Mouse (Mus musculus) hindbrain, embryonic 12.5 days (tissue): ENCODE results near the gene Ppcs. TPM values are rescaled to one million over a fixed set of nuclear protein-coding genes. Genes with fewer than 3 reads are reported as not detected.

ENCODE experiments used
- ATAC-seq: fragments of 200-750 bp; cut with Nextera tagmentation; 2 replicates; pipeline ENCODE4 v1.8.0; 2017; ENCODE audit warnings: moderate TSS enrichment; ENCODE audit not compliant: low FRiP score
- H3K27ac ChIP-seq: fragments of 300-500 bp; sonication (generic); 2 replicates; pipeline ENCODE4 v1.5.1; 2016; ENCODE audit warnings: mild to moderate bottlenecking
- H3K27me3 ChIP-seq: fragments of 300-500 bp; sonication (generic); 2 replicates; pipeline ENCODE4 v1.6.1; 2016; ENCODE audit warnings: mild to moderate bottlenecking
- H3K36me3 ChIP-seq: fragments of 300-500 bp; sonication (generic); 2 replicates; pipeline ENCODE4 v1.6.1; 2016; ENCODE audit warnings: mild to moderate bottlenecking
- H3K4me1 ChIP-seq: fragments of 300-500 bp; sonication (generic); 2 replicates; pipeline ENCODE4 v1.6.1; 2016
- H3K4me2 ChIP-seq: fragments of 300-500 bp; sonication (generic); replicated peaks from 2 replicates; pipeline ENCODE4 v1.6.1; 2016; ENCODE audit warnings: mild to moderate bottlenecking
- H3K4me3 ChIP-seq: fragments of 300-500 bp; sonication (generic); 2 replicates; pipeline ENCODE4 v1.5.1; 2016; ENCODE audit warnings: mild to moderate bottlenecking
- H3K9ac ChIP-seq: fragments of 300-500 bp; sonication (generic); 2 replicates; pipeline ENCODE4 v1.6.1; 2016; ENCODE audit warnings: mild to moderate bottlenecking, moderate library complexity
- H3K9me3 ChIP-seq: fragments of 300-500 bp; sonication (generic); replicated peaks from 2 replicates; pipeline ENCODE4 v1.6.1; 2016; ENCODE audit warnings: mild to moderate bottlenecking
- WGBS: fragments of 180-500 bp; shearing (Covaris S2); methylation state at CpG from one replicate; pipeline ENCODE4 v1.1.7; 2016; 5-methylcytosine and 5-hydroxymethylcytosine counted together
- polyA plus RNA-seq: library from polyadenylated mRNA; unstranded; fragments of >200 nt; fragmentation: Nextera tagmentation; extraction: Ambion mirVana; gene quantifications from 2 replicates; pipeline ENCODE4 v1.2.1, GENCODE M21; 2016

The Ppcs gene
- polyA plus RNA-seq, 1 experiment from 2014 or later = 24.5 TPM

GRCm38 (mm10) chr4:119415072-119415753 lies 7.0 kb downstream of the Ppcs start, which contains the start of gene Ccdc30:
Gene Ccdc30, minus strand, starts transcription at chr4:119415521.
- H3K4me2 ChIP-seq = peak within 1 kb of the TSS; percentile 84
- peaks cover 13% of the 10 kb centered on the region; the same call in 1 of the 2 replicates for H3K4me1 ChIP-seq
- H3K27ac ChIP-seq = peak within 1 kb of the TSS; percentile 83
- peak; percentile 100 for ATAC-seq
- no peaks in the 10 kb centered on the region for H3K9me3 ChIP-seq
- under 1% methylated on average over 49 of the region's 49 CpGs for WGBS
- no peaks in the 10 kb centered on the region for H3K27me3 ChIP-seq
- H3K36me3 ChIP-seq = 0 out of 2 replicates have a peak, but pooled peaks cover 5% of the 10 kb centered on the region
- peak within 1 kb of the TSS; percentile 74 for H3K9ac ChIP-seq
- peak within 1 kb of the TSS; percentile 62 for H3K4me3 ChIP-seq

DNA sequence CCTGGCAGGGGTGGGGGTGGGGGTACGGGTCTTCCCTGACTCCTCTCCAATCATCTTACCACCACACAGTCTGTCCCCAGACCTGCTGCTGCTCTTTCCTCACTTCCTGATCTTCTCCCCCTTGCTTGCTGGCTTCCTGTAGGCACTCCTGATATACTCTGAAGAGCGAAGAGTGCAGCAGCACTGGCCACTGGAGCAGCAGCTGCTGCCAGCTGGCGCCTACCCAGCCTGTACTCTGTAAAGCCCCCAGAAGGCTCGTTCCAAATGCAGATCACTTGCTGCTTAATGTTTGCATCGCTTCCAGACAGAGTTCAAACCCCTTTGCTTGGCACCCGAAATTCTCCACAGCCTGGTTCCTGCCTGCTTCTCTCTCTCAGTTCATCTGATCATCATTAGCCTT lies 9.4 kb downstream of the Ppcs start:
- H3K9ac ChIP-seq = 0 out of 2 replicates have a peak overlapping the region, but pooled peaks have one; percentile 2
- H3K4me3 ChIP-seq = no peak overlapping the region
- H3K9me3 ChIP-seq = no peaks in the 10 kb centered on the region
- H3K4me2 ChIP-seq = no peak overlapping the region
- H3K27me3 ChIP-seq = no peaks in the 10 kb centered on the region
- no peaks in the 10 kb centered on the region for H3K36me3 ChIP-seq
- no peak overlapping the region for H3K27ac ChIP-seq
- H3K4me1 ChIP-seq = peaks cover 13% of the 10 kb centered on the region; the same call in 1 of the 2 replicates
- 77% methylated on average over 6 of the region's 6 CpGs for WGBS
- ATAC-seq = no peak

GRCm38 (mm10) chr4:119411877-119412650 lies 10.2 kb downstream of the Ppcs start:
- ATAC-seq = no peak

GRCm38 (mm10) chr4:119403431-119403830 lies 18.8 kb downstream of the Ppcs start:
- no peak overlapping the region for H3K4me3 ChIP-seq
- no peak overlapping the region for H3K9ac ChIP-seq
- H3K4me1 ChIP-seq = no peaks in the 10 kb centered on the region
- no peak for ATAC-seq
- H3K27me3 ChIP-seq = no peaks in the 10 kb centered on the region
- H3K36me3 ChIP-seq = peaks cover 28% of the 10 kb centered on the region
- peaks cover 7% of the 10 kb centered on the region; the same call in 1 of the 2 replicates for H3K9me3 ChIP-seq
- H3K4me2 ChIP-seq = no peak overlapping the region
- H3K27ac ChIP-seq = no peak overlapping the region
- 57% methylated on average over 2 of the region's 2 CpGs for WGBS

More at GRCm38 (mm10) chr4:119411877-119412650, 10.2 kb downstream of the Ppcs start:
- Histone ChIP-seq H3K9me3 (no peaks in the 10 kb centered on the region), H3K27me3 (no peaks in the 10 kb centered on the region), H3K4me3 (no peak overlapping the region), H3K27ac (no peak overlapping the region), H3K36me3 (no peaks in the 10 kb centered on the region), H3K4me1 (peaks cover 13% of the 10 kb centered on the region; the same call in 1 of the 2 replicates), H3K4me2 (no peak overlapping the region), H3K9ac (no peak overlapping the region)
- 77% methylated on average over 12 of the region's 12 CpGs for WGBS

GRCm38 (mm10) chr4:119400896-119401295 lies 21.3 kb downstream of the Ppcs start:
- no peaks in the 10 kb centered on the region for H3K4me1 ChIP-seq
- H3K36me3 ChIP-seq = peaks cover 28% of the 10 kb centered on the region
- no peak for ATAC-seq
- H3K9ac ChIP-seq = no peak overlapping the region
- no peak overlapping the region for H3K27ac ChIP-seq
- H3K4me2 ChIP-seq = no peak overlapping the region
- peaks cover 7% of the 10 kb centered on the region; the same call in 1 of the 2 replicates for H3K9me3 ChIP-seq
- H3K27me3 ChIP-seq = no peaks in the 10 kb centered on the region
- H3K4me3 ChIP-seq = no peak overlapping the region
- WGBS = 62% methylated on average over 7 of the region's 7 CpGs

DNA sequence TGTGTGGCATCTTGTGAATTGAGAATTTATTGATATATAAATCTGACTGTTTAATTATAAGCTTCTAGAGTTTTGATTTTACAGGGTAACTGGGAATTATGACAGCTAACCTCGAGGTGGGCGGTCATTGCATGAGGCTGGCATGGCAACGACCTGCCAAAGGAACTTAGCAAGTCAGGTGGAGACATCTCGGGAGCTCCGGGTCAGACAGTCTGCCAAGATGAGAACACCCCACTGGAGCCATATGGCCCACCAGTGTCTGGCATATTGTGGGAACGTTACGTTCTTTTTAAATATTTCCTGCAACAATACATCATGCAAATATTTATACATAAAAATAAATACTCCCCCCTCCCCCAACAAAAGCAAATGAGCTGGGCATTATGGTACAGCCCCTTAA lies 23.5 kb downstream of the Ppcs start:
- Histone ChIP-seq H3K9ac (no peak overlapping the region), H3K27ac (no peak overlapping the region), H3K4me1 (no peaks in the 10 kb centered on the region), H3K27me3 (no peaks in the 10 kb centered on the region), H3K4me2 (no peak overlapping the region), H3K9me3 (peaks cover 7% of the 10 kb centered on the region; the same call in 1 of the 2 replicates), H3K4me3 (no peak overlapping the region), H3K36me3 (peaks cover 25% of the 10 kb centered on the region)
- WGBS = 87% methylated on average over 7 of the region's 7 CpGs
- no peak for ATAC-seq

DNA sequence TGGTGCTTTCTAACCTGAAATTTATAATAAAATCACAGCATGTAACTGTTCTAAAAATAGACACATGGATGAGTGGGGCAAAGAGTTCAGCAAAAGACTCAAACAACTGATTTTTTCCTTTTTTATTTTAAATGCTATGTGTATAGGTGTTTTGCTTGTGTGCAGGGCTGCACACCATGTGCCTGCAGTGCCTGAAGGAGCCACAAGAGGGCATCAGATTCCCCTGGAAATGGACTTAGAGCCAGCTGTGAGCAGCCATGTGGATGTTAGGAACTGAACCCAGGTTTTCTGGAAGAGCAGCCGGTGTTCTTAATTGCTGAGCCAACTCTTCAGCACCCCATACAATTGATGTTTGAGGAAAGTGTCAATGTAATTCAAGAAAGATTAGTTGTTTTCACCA lies 31.9 kb downstream of the Ppcs start:
- 0 out of 2 replicates have a peak, but pooled peaks cover 3% of the 10 kb centered on the region for H3K9me3 ChIP-seq
- ATAC-seq = no peak
- H3K27ac ChIP-seq = no peak overlapping the region
- no peak overlapping the region for H3K4me3 ChIP-seq
- H3K4me2 ChIP-seq = no peak overlapping the region
- 86% methylated on average over 1 of the region's 1 CpGs for WGBS
- no peaks in the 10 kb centered on the region for H3K27me3 ChIP-seq
- H3K36me3 ChIP-seq = peaks cover 9% of the 10 kb centered on the region
- no peak overlapping the region for H3K9ac ChIP-seq
- H3K4me1 ChIP-seq = peaks cover 2% of the 10 kb centered on the region; the same call in 1 of the 2 replicates

- H3K4me1 ChIP-seq = peaks cover 2% of the 10 kb centered on the region; the same call in 1 of the 2 replicates
- no peak overlapping the region for H3K9ac ChIP-seq
- H3K4me2 ChIP-seq = no peak overlapping the region
- WGBS = 53% methylated on average over 3 of the region's 3 CpGs
- H3K36me3 ChIP-seq = peaks cover 9% of the 10 kb centered on the region
- H3K27me3 ChIP-seq = no peaks in the 10 kb centered on the region
- no peak for ATAC-seq
- H3K27ac ChIP-seq = no peak overlapping the region
- H3K4me3 ChIP-seq = no peak overlapping the region
- H3K9me3 ChIP-seq = 0 out of 2 replicates have a peak, but pooled peaks cover 3% of the 10 kb centered on the region
Observed at GRCm38 (mm10) chr4:119389184-119389583, 33.0 kb downstream of the Ppcs start.

DNA sequence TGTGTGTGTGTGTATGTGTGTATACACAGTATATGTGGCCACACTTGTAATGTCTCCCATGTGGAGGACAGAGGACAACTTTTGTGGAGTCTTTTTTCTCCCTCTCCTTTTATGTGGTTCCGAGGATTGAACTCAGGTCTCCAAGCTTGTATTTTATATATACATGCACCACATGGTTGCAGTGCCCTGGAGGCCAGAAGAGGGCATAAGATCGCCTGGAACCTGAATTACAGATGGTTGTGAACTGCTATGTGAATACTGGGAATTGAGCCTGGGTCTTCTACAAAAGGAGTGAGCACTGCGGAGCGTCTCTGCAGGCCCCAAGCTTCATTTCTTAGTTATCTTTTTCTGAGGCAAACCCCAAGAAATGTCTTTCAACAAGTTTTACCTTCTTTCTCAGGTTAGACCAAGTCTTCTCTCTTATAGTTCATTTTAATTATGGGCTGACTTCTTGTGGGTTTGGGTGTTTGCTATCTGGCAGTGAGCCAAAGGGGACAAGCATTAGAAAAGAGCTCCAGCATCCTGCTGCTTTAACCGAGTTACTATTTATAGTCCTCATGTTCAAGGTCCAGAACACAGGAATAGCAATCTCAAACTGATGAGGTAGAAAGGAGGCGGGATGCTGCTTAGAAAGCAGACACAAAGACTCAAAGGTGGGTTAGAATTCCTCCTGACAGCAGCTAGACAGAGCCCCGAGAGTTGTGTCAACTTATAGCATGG lies 40.6 kb downstream of the Ppcs start:
- no peak overlapping the region for H3K4me3 ChIP-seq
- H3K4me1 ChIP-seq = no peaks in the 10 kb centered on the region
- WGBS = 83% methylated on average over 7 of the region's 7 CpGs
- H3K27ac ChIP-seq = no peak overlapping the region
- H3K27me3 ChIP-seq = no peaks in the 10 kb centered on the region
- no peaks in the 10 kb centered on the region for H3K36me3 ChIP-seq
- no peak overlapping the region for H3K9ac ChIP-seq
- no peak for ATAC-seq
- no peak overlapping the region for H3K4me2 ChIP-seq
- H3K9me3 ChIP-seq = no peaks in the 10 kb centered on the region

DNA sequence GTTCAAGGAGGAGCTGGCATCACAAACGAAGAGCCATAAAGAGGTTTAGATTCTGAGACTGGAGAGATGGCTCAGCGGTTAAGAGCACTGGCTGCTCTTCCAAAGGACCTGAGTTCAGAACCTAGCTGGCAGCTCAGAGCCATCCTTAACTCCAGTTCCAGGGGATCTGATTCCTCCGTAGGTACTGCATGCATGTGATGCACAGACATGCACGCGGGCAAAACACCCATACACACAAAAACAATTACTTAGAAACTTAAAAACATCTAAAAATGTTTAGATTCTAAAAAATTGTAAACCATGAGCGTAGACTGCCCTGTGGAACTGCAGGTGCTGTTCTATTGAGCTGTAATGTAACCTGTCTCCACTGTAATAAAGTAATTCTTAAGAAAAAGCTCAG lies 52.8 kb downstream of the Ppcs start:
- Histone ChIP-seq H3K9ac (no peak overlapping the region), H3K9me3 (no peaks in the 10 kb centered on the region), H3K27ac (no peak overlapping the region), H3K4me3 (no peak overlapping the region), H3K4me2 (no peak overlapping the region), H3K27me3 (no peaks in the 10 kb centered on the region), H3K36me3 (no peaks in the 10 kb centered on the region), H3K4me1 (no peaks in the 10 kb centered on the region)
- WGBS = 92% methylated on average over 6 of the region's 6 CpGs
- ATAC-seq = no peak
